Mouse (Mus musculus): ENCODE measurements at regions not wholly inside any gene's neighbourhood (a gene's known extent, or its start where the extent isn't known, plus 50 kb on each side); places are given as distances from the start of the nearest gene placed in this dataset.

- DNase-seq (ENCODE audit: low spot score in 2 of 2) = peak; percentile 7 to 44
These were observed 790.2 kb downstream of the Slitrk5 start for GRCm38 (mm10) chr14:112465096-112465495.

DNA sequence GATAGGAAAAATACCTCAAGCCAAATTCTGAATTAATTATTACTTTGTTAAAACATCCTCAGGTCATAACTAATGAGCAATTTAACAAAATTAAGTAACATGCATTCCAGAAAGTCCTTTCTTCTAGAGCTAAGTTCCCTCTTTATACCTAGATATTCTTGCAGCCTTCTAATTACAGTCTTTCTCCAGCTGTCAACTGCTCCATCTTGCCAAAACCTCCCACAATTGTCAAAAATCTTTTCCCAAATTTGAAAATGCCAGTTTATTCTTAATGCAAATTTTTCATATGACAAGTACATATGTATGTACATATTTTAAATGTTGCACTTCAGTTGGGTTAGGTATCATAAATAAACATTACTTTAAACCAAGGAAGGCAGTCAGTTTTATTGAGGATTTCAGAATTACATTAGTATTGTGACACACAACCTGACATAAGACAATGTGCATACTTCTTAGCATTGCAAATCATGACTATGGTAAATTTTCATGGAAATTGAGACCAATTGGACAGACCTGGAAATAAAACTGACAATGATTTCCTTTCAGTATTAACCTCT lies 791.5 kb downstream of the Slitrk5 start:
- peak in 1 of 2 experiments; percentile 3 for DNase-seq (ENCODE audit: low spot score in 2 of 2)

- DNase-seq (ENCODE audit: low spot score in 2 of 2) = no peak
These were observed 800.6 kb downstream of the Slitrk5 start for GRCm38 (mm10) chr14:112475541-112475940.

Measured in right cerebral cortex, postnatal 36 days (tissue).